Mouse (Mus musculus): ENCODE measurements around the gene Nell1.
A peak's percentile ranks its signal among the peaks of the same experiment; 100 is the strongest.

Nell1 gene

GRCm38 (mm10) chr7:50338226-50338625, 363.6 kb downstream of the Nell1 start:
- no peak for DNase-seq

GRCm38 (mm10) chr7:50338757-50339156, 364.1 kb downstream of the Nell1 start:
- no peak for DNase-seq

- no peak for DNase-seq
These were observed 376.9 kb downstream of the Nell1 start for GRCm38 (mm10) chr7:50351564-50351963.

- DNase-seq: no peak
These were observed 382.5 kb downstream of the Nell1 start for GRCm38 (mm10) chr7:50357213-50357612.

- DNase-seq: no peak
These were observed 387.4 kb downstream of the Nell1 start for GRCm38 (mm10) chr7:50362039-50362438.

- no peak for DNase-seq
These were observed 400.2 kb downstream of the Nell1 start for GRCm38 (mm10) chr7:50374876-50375275.

- no peak for DNase-seq
These were observed 435.8 kb downstream of the Nell1 start for GRCm38 (mm10) chr7:50410421-50410820.

GRCm38 (mm10) chr7:50419976-50420375, 445.3 kb downstream of the Nell1 start:
- no peak for DNase-seq

GRCm38 (mm10) chr7:50422422-50423195, 447.9 kb downstream of the Nell1 start:
- DNase-seq: no peak

- DNase-seq: no peak
These were observed 455.1 kb downstream of the Nell1 start for GRCm38 (mm10) chr7:50429725-50430124.

GRCm38 (mm10) chr7:50441237-50441636, 466.6 kb downstream of the Nell1 start:
- DNase-seq: no peak

GRCm38 (mm10) chr7:50447316-50447715, 472.7 kb downstream of the Nell1 start:
- DNase-seq: no peak

GRCm38 (mm10) chr7:50467742-50468141, 493.1 kb downstream of the Nell1 start:
- no peak for DNase-seq

- DNase-seq: no peak
These were observed 495.9 kb downstream of the Nell1 start for GRCm38 (mm10) chr7:50470555-50470954.

GRCm38 (mm10) chr7:50482011-50482410, 507.3 kb downstream of the Nell1 start:
- DNase-seq: no peak

- peak; percentile 20 for DNase-seq
These were observed 510.6 kb downstream of the Nell1 start for GRCm38 (mm10) chr7:50485304-50485703.

GRCm38 (mm10) chr7:50486884-50487420, 512.3 kb downstream of the Nell1 start:
- DNase-seq: peak; percentile 13

GRCm38 (mm10) chr7:50501562-50501961, 526.9 kb downstream of the Nell1 start:
- DNase-seq: no peak

GRCm38 (mm10) chr7:50507047-50507446, 532.4 kb downstream of the Nell1 start:
- no peak for DNase-seq

- DNase-seq: no peak
These were observed 540.2 kb downstream of the Nell1 start for GRCm38 (mm10) chr7:50514830-50515229.

GRCm38 (mm10) chr7:50516681-50517080, 542.0 kb downstream of the Nell1 start:
- no peak for DNase-seq

- DNase-seq: no peak
These were observed 568.7 kb downstream of the Nell1 start for GRCm38 (mm10) chr7:50543373-50543772.

- no peak for DNase-seq
These were observed 574.9 kb downstream of the Nell1 start for GRCm38 (mm10) chr7:50549572-50549971.

GRCm38 (mm10) chr7:50551426-50551825, 576.8 kb downstream of the Nell1 start:
- no peak for DNase-seq

GRCm38 (mm10) chr7:50562708-50563107, 588.0 kb downstream of the Nell1 start:
- DNase-seq: no peak
